Mouse (Mus musculus) erythroblast, embryonic 14.5 days (primary cell): ENCODE results near the gene Traf1.

Experiments used
- GATA1 ChIP-seq: IDR thresholded peaks from 2 replicates; pipeline ENCODE4 v1.6.1; 2012; ENCODE audit warnings: low read length, inconsistent platforms, mixed read lengths
- TAL1 ChIP-seq: IDR thresholded peaks from 3 replicates; pipeline ENCODE4 v1.6.1; 2012; ENCODE audit warnings: low read length, inconsistent platforms, mixed read lengths

DNA sequence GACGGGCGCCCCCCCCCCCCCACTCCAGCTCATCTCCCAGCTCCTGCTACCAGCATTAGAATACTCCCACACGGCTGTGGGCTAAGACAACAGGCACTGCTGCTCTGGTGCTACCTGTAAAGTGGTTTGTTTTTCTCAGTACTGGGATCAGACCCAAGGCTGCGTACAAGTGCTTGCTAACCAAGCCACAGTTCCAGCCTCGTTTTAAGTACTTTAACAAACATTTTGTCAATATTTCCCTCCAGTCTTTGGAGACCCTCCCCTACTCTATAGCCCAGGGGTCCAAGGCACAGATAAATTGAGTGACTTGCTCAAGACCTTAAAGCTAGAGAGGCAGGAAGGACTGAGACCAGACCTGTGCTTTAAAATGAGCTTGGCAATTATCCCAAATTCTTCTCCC is 1.1 kb downstream of the Traf1 start:
- TF ChIP-seq GATA1 (no peak), TAL1 (no peak)
